Mouse (Mus musculus) 3134 (cell line): Measurements from ENCODE around the gene Kcne1l.

Experiments used
- DNase-seq: peaks from one replicate; pipeline ENCODE4 v3.0.0-alpha.2; 2011; ENCODE audit warnings: low spot score; ENCODE audit not compliant: insufficient read length; ENCODE audit errors: extremely low read depth

Kcne1l gene

DNA sequence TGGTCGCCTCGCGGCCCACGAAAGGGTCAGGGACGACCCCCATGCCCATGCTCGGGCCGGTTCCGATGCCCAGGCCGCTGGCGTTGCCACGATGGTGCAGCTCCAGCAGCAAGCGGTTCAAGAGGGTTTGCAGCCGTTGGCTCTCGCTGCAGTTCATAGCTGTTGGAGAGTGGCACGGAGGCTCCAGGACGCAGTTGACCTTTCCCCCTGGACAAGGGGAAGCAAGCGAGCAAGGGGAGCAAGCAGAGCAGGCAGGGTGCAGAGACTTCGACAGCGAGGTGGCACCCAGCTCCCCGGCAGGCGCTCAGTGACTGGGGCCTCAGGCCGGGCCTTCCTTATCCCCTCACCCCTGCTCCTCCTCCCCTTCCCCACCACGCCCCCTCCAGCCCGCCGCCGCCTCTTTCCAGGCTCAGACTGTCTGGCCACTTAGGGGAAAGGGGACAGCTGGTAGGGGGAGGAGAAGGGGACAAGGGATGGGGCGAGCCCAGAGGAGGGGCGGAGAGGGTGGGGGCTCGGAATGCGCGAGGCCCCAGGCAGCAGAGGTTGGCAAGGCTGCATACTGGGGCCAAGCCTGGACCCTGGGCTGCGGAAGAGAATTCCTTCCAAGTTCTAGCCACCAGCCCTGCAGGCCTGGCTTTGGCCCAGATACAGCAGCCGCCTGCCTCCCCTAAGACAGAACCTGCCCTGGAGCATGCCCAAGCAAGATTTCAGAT lies at the start of gene Kcne1l:
Gene Kcne1l (minus strand): TSS at position 426 of the 713 bp plus-strand sequence.
- no peak for DNase-seq

- DNase-seq = no peak
These were observed 30.1 kb upstream of the Kcne1l start for GRCm38 (mm10) chrX:142336207-142336606.

- no peak for DNase-seq
These were observed 29.4 kb upstream of the Kcne1l start for GRCm38 (mm10) chrX:142335502-142335901.

DNA sequence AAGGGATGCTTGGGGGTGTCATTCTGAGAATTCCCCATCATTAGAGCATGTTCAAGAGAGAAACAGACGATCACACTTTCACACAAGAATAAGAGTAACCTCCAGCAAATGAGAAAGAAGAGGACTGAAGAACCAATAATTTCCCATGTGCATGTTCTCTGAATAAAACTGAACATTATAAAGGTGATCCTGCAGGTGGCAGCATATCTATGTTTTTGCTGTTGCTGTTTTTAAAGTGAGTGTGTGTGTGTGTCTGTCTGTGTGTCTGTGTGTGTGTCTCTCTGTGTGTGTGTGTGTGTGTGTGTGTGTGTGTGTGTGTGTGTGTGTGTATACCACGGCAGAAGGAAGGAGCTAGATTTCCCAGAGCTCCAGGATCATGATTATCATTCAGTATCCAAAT lies 19.7 kb upstream of the Kcne1l start:
- no peak for DNase-seq

- no peak for DNase-seq
These were observed 10.0 kb upstream of the Kcne1l start for GRCm38 (mm10) chrX:142316106-142316505.

- no peak for DNase-seq
These were observed 9.2 kb upstream of the Kcne1l start for GRCm38 (mm10) chrX:142315270-142315669.

GRCm38 (mm10) chrX:142314307-142315024 lies 8.4 kb upstream of the Kcne1l start:
- DNase-seq = no peak

DNA sequence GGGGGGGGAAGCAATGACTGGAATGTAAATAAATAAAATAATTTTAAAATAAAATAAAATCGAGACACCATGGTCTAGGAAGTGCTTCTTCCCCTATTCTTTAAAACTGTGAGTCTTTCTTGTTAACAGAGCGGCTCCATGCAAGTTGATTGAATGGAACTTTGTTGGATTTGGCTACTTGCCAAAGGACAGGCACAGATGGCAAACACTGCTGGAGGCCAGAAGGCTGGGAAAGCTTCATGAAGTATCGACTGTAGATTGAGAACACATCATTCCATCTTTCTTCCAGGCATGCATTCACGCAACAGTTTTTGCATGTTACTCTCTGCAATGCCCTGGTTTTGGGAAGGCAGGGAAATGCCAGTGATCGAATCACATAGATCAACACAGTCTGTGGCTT lies 4.3 kb upstream of the Kcne1l start:
- DNase-seq = no peak

GRCm38 (mm10) chrX:142305010-142305868 lies 855 bp downstream of the Kcne1l start:
- no peak for DNase-seq

DNA sequence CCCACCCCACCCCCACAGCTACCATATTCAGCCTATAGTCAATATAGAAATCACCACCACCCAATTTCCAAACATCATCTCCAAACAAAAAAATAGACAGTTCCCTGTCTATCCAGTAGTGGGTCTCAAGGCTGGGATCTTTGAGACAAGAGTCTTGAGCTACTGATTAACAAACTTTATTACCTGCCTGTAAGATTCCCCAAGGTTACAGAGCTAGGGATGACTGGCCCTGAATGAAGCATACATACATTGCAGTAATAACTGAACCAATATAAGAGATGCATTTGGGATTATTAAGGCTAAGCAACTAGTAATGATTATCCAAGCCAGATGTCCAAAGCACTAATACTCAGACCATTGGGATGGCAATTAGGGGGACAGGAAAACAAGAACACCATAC lies 1.5 kb downstream of the Kcne1l start:
- DNase-seq = no peak

DNA sequence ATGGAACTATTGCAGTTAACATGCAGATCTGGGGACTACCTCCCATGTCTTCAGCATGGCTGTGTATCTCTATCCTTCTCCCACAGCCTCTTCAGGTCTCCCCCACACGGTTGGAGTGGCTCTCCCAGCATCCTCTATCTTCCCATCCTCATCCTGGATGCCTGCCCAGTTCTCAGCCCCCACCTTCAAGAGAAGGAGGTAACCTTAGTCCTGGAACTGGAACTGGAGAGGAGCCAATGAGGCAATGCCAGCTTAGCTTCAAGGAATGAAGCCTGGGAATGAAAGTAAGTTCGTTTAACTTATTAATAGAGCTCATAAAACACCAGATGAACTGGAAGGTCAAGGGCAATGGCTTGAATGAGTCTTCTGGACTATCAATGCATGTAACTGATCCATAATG lies 2.6 kb downstream of the Kcne1l start:
- no peak for DNase-seq

- no peak for DNase-seq
These were observed 20.2 kb downstream of the Kcne1l start for GRCm38 (mm10) chrX:142285905-142286304.

GRCm38 (mm10) chrX:142276573-142276972 lies 29.5 kb downstream of the Kcne1l start:
- DNase-seq = no peak

DNA sequence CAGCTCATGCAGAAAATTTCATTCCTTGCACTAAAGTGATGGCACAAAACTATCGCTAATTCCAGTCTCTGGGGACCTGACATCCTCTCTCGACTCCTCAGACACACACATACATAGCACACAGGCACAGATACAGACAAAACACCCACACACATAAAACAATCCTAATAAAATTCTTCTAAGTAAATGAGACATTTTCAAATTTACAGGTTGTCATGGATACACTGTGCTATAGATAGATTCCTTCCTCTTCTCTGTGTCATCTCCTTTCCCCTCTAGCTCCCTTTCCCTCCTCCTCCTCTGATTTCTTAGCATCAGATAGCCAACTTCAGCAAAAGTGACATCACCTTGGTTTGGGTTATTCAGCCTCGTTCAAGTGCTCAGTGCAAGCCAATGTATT lies 30.1 kb downstream of the Kcne1l start:
- DNase-seq = no peak
